Mouse (Mus musculus): ENCODE data around the gene Azin2.

- no peak for TF ChIP-seq CTCF (IDR thresholded peaks at IDR 0.05; ENCODE audit: control insufficient read depth, insufficient read depth, insufficient read length)
- no peak for TF ChIP-seq MAX (IDR thresholded peaks at IDR 0.05)
These were observed 66.4 kb downstream of the Azin2 start for GRCm38 (mm10) chr4:128895841-128896240.
